Mouse (Mus musculus) heart, embryonic 14.5 days (tissue): ENCODE measurements around the gene Ptpra. TPM values are rescaled to one million over a fixed set of nuclear protein-coding genes. Genes with fewer than 3 reads are reported as not detected.

Source experiments
- ATAC-seq: fragments of 200-750 bp; cut with Nextera tagmentation; 2 replicates; pipeline ENCODE4 v1.8.0; 2017; ENCODE audit warnings: low read depth, moderate TSS enrichment; ENCODE audit not compliant: insufficient number of reproducible peaks, insufficient read depth, low FRiP score
- H3K27ac ChIP-seq, 2 experiments: fragments of 200-500 bp in 1 of 2; fragments of 300-500 bp in 1 of 2; sonication (generic) in 1 of 2; replicated peaks in 1 of 2; 2 replicates each; pipeline ENCODE4 v1.5.1; 2012 to 2014; ENCODE audit warnings: low read depth in 2 of 2, low read length in 2 of 2, control low read depth in 1 of 2, mild to moderate bottlenecking in 1 of 2, mixed read lengths in 1 of 2; ENCODE audit not compliant: control insufficient read depth in 1 of 2, insufficient read depth in 1 of 2
- H3K27me3 ChIP-seq: fragments of 300-500 bp; sonication (generic); 2 replicates; pipeline ENCODE4 v1.6.1; 2014; ENCODE audit warnings: mild to moderate bottlenecking, low read length, control low read depth; ENCODE audit not compliant: control insufficient read depth, insufficient read depth
- H3K36me3 ChIP-seq: fragments of 300-500 bp; sonication (generic); 2 replicates; pipeline ENCODE4 v1.6.1; 2014; ENCODE audit warnings: mild to moderate bottlenecking, control low read depth, low read length, mixed read lengths; ENCODE audit not compliant: control insufficient read depth, insufficient read depth
- H3K4me1 ChIP-seq, 2 experiments: fragments of 200-500 bp in 1 of 2; fragments of 300-500 bp in 1 of 2; sonication (generic) in 1 of 2; 2 replicates each; pipeline ENCODE4 v1.6.1; 2012 to 2014; ENCODE audit warnings: low read length in 2 of 2, control low read depth in 1 of 2, mixed read lengths in 1 of 2; ENCODE audit not compliant: control insufficient read depth in 2 of 2, insufficient read depth in 2 of 2
- H3K4me2 ChIP-seq: fragments of 300-500 bp; sonication (generic); 2 replicates; pipeline ENCODE4 v1.6.1; 2014; ENCODE audit warnings: mild to moderate bottlenecking, low read length
- H3K4me3 ChIP-seq, 2 experiments: fragments of 200-500 bp in 1 of 2; fragments of 300-500 bp in 1 of 2; sonication (generic) in 1 of 2; 2 replicates each; pipeline ENCODE4 v1.5.1; 2012 to 2014; ENCODE audit warnings: low read length in 2 of 2, mild to moderate bottlenecking in 2 of 2, control low read depth in 1 of 2, low read depth in 1 of 2, moderate library complexity in 1 of 2; ENCODE audit not compliant: control insufficient read depth in 1 of 2, insufficient read depth in 1 of 2
- H3K9ac ChIP-seq: fragments of 300-500 bp; sonication (generic); 2 replicates; pipeline ENCODE4 v1.6.1; 2014; ENCODE audit warnings: mild to moderate bottlenecking, low read length
- H3K9me3 ChIP-seq: fragments of 300-500 bp; sonication (generic); 2 replicates; pipeline ENCODE4 v1.6.1; 2016; ENCODE audit warnings: low read length, control low read depth; ENCODE audit not compliant: control insufficient read depth
- WGBS: fragments of 180-500 bp; shearing (Covaris S2); extraction: QIAGEN DNeasy Blood & Tissue Kit; methylation state at CpG from one replicate; pipeline ENCODE4 v1.1.7; 2014; 5-methylcytosine and 5-hydroxymethylcytosine counted together
- polyA plus RNA-seq: library from polyadenylated mRNA; unstranded; fragments of >200 nt; fragmentation: Nextera tagmentation; extraction: Ambion mirVana; gene quantifications from 2 replicates; pipeline ENCODE4 v1.2.1, GENCODE M21; 2014

Ptpra gene
- polyA plus RNA-seq, 1 experiment from 2014 or later, result 88.5 TPM

- Histone ChIP-seq H3K4me2 (no peak overlapping the region), H3K27me3 (no peaks in the 10 kb centered on the region), H3K4me1 (no peaks in the 10 kb centered on the region), H3K27ac (no peak overlapping the region), H3K9me3 (no peaks in the 10 kb centered on the region), H3K4me3 (no peak overlapping the region), H3K36me3 (peaks cover 9% of the 10 kb centered on the region; the same call in 1 of the 2 replicates), H3K9ac (no peak overlapping the region)
- WGBS, result 70% methylated on average over 6 of the region's 6 CpGs
- no peak for ATAC-seq
Measured at GRCm38 (mm10) chr2:130414094-130414856, 35.8 kb upstream of the Ptpra start.

GRCm38 (mm10) chr2:130421781-130422620 is 28.1 kb upstream of the Ptpra start:
- 94% methylated on average over 26 of the region's 26 CpGs for WGBS
- H3K36me3 ChIP-seq, result peaks cover 15% of the 10 kb centered on the region

GRCm38 (mm10) chr2:130423397-130424125 is 26.5 kb upstream of the Ptpra start:
- ATAC-seq, result peak; percentile 58
- no peaks in the 10 kb centered on the region for H3K9me3 ChIP-seq
- H3K9ac ChIP-seq, result peak overlapping the region; percentile 89
- peak overlapping the region; percentile 78 to 86 for H3K27ac ChIP-seq
- WGBS, result 12% methylated on average over 49 of the region's 49 CpGs
- peak overlapping the region; percentile 97 for H3K4me2 ChIP-seq
- peak overlapping the region; percentile 67 to 90 for H3K4me3 ChIP-seq
- no peaks in the 10 kb centered on the region for H3K27me3 ChIP-seq
- peaks cover 6 to 14% of the 10 kb centered on the region in 2 experiments for H3K4me1 ChIP-seq
- H3K36me3 ChIP-seq, result peaks cover 17% of the 10 kb centered on the region

More at GRCm38 (mm10) chr2:130421781-130422620, 28.1 kb upstream of the Ptpra start:
- H3K27ac ChIP-seq, result no peak overlapping the region
- ATAC-seq, result no peak
- no peak overlapping the region for H3K4me2 ChIP-seq
- no peaks in the 10 kb centered on the region for H3K27me3 ChIP-seq
- no peaks in the 10 kb centered on the region for H3K9me3 ChIP-seq
- no peak overlapping the region for H3K4me3 ChIP-seq
- peaks cover 6 to 14% of the 10 kb centered on the region in 2 experiments for H3K4me1 ChIP-seq
- H3K9ac ChIP-seq, result no peak overlapping the region

GRCm38 (mm10) chr2:130424126-130424853 is 25.8 kb upstream of the Ptpra start, which contains the start of the genes Vps16 and Pced1a:
TSS of gene Vps16 (plus strand) at chr2:130424339.
TSS of gene Pced1a (minus strand) at chr2:130424701.
- H3K9ac ChIP-seq, result peak within 1 kb of the TSS; percentile 89
- H3K27ac ChIP-seq, result peak within 1 kb of the TSS; percentile 78 to 86
- ATAC-seq, result peak; percentile 91
- peaks cover 10% of the 10 kb centered on the region for H3K36me3 ChIP-seq
- H3K9me3 ChIP-seq, result no peaks in the 10 kb centered on the region
- H3K4me2 ChIP-seq, result peak within 1 kb of the TSS; percentile 97
- under 1% methylated on average over 58 of the region's 58 CpGs for WGBS
- H3K4me3 ChIP-seq, result peak within 1 kb of the TSS; percentile 67 to 90
- peaks cover 6 to 14% of the 10 kb centered on the region in 2 experiments for H3K4me1 ChIP-seq
- H3K27me3 ChIP-seq, result no peaks in the 10 kb centered on the region

GRCm38 (mm10) chr2:130425112-130425511 is 25.0 kb upstream of the Ptpra start:
- ATAC-seq, result no peak
- Histone ChIP-seq H3K27me3 (no peaks in the 10 kb centered on the region), H3K4me2 (peak overlapping the region; percentile 97), H3K4me3 (peak overlapping the region; percentile 67 to 90), H3K36me3 (peaks cover 9% of the 10 kb centered on the region), H3K4me1 (peaks cover 6 to 16% of the 10 kb centered on the region in 2 experiments), H3K9me3 (no peaks in the 10 kb centered on the region), H3K27ac (peak overlapping the region in 1 of 2 experiments; percentile 86; a peak in 2 of 4 replicates), H3K9ac (peak overlapping the region; percentile 89)
- WGBS, result 22% methylated on average over 5 of the region's 5 CpGs

GRCm38 (mm10) chr2:130429851-130430250 is 20.2 kb upstream of the Ptpra start:
- H3K4me1 ChIP-seq, result peaks cover 2 to 9% of the 10 kb centered on the region in 2 experiments
- peaks cover 13% of the 10 kb centered on the region for H3K36me3 ChIP-seq
- no peak for ATAC-seq
- 46% methylated on average over 2 of the region's 2 CpGs for WGBS
- no peak overlapping the region for H3K4me2 ChIP-seq
- no peaks in the 10 kb centered on the region for H3K9me3 ChIP-seq
- no peak overlapping the region for H3K4me3 ChIP-seq
- no peaks in the 10 kb centered on the region for H3K27me3 ChIP-seq
- H3K9ac ChIP-seq, result no peak overlapping the region
- no peak overlapping the region for H3K27ac ChIP-seq
